Mouse (Mus musculus): ENCODE measurements at regions not wholly inside any gene's neighbourhood (a gene's known extent, or its start where the extent isn't known, plus 50 kb on each side); places are given as distances from the start of the nearest gene placed in this dataset.

- Histone ChIP-seq H3K9me3 (replicated peaks) (no peaks in the 10 kb centered on the region), H3K4me2 (no peak overlapping the region), H3K36me3 (replicated peaks) (no peaks in the 10 kb centered on the region), H3K9ac (no peak overlapping the region), H3K27ac (replicated peaks) (no peak overlapping the region), H3K4me3 (replicated peaks) (no peak overlapping the region), H3K4me1 (replicated peaks) (no peaks in the 10 kb centered on the region), H3K27me3 (no peaks in the 10 kb centered on the region)
- WGBS (ENCODE audit: insufficient replicate concordance), result 60% methylated on average over 5 of the region's 5 CpGs
- ATAC-seq (ENCODE audit: insufficient read depth), result no peak
Measured at GRCm38 (mm10) chr6:147315207-147315606, 51.2 kb upstream of the Pthlh start.

Measured in liver, embryonic 15.5 days (tissue).